Mouse (Mus musculus) MEL (cell line): ENCODE data around the gene Dgkb. TPM values are rescaled to one million over a fixed set of nuclear protein-coding genes. Genes with fewer than 3 reads are reported as not detected.

ENCODE experiments used
- DNase-seq: peaks from one replicate; pipeline ENCODE4 v3.0.0; 2011; ENCODE audit warnings: low read depth, low spot score
- H3K27ac ChIP-seq: 2 replicates; pipeline ENCODE4 v1.5.1; 2012; ENCODE audit warnings: low read depth, mild to moderate bottlenecking, control low read depth, low read length, moderate library complexity; ENCODE audit not compliant: control insufficient read depth
- H3K27me3 ChIP-seq, 2 experiments: fragments of 150-350 bp in 1 of 2; sonication (generic) in 1 of 2; 2 replicates each; pipeline ENCODE4 v1.6.1; 2012; ENCODE audit warnings: low read length in 2 of 2, mild to moderate bottlenecking in 2 of 2, improper control_type of control experiment in 1 of 2, moderate library complexity in 1 of 2; ENCODE audit not compliant: insufficient read depth in 2 of 2, control insufficient read depth in 1 of 2
- H3K36me3 ChIP-seq, 2 experiments: 2 replicates each; pipeline ENCODE4 v1.6.1; 2012 to 2014; ENCODE audit warnings: low read length in 2 of 2, improper control_type of control experiment in 1 of 2, inconsistent platforms in 1 of 2, mild to moderate bottlenecking in 1 of 2; ENCODE audit not compliant: insufficient read depth in 2 of 2, control insufficient read depth in 1 of 2
- H3K4me1 ChIP-seq, 2 experiments: fragments of 150-350 bp in 1 of 2; sonication (generic) in 1 of 2; 2 replicates each; pipeline ENCODE4 v1.6.1; 2012; ENCODE audit warnings: low read length in 2 of 2, improper control_type of control experiment in 1 of 2, mild to moderate bottlenecking in 1 of 2; ENCODE audit not compliant: insufficient read depth in 2 of 2, control insufficient read depth in 1 of 2
- H3K4me3 ChIP-seq, 2 experiments: fragments of 150-350 bp in 1 of 2; sonication (generic) in 1 of 2; 2 replicates each; pipeline ENCODE4 v1.5.1; 2012; ENCODE audit warnings: low read depth in 2 of 2, low read length in 2 of 2, mild to moderate bottlenecking in 2 of 2, moderate library complexity in 2 of 2, control low read depth in 1 of 2, improper control_type of control experiment in 1 of 2; ENCODE audit not compliant: control insufficient read depth in 1 of 2, insufficient read depth in 1 of 2
- H3K79me2 ChIP-seq: 2 replicates; pipeline ENCODE4 v1.6.1; 2012; ENCODE audit warnings: mild to moderate bottlenecking, low read length, moderate library complexity; ENCODE audit not compliant: control insufficient read depth, poor library complexity, insufficient read depth
- H3K9ac ChIP-seq: 2 replicates; pipeline ENCODE4 v1.6.1; 2012; ENCODE audit warnings: low read depth, mild to moderate bottlenecking, control low read depth, low read length, moderate library complexity; ENCODE audit not compliant: control insufficient read depth, poor library complexity, severe bottlenecking
- H3K9me3 ChIP-seq: fragments of 150-350 bp; sonication (generic); replicated peaks from 2 replicates; pipeline ENCODE4 v1.6.1; 2012; ENCODE audit warnings: mild to moderate bottlenecking, low read length, improper control_type of control experiment, moderate library complexity; ENCODE audit not compliant: insufficient read depth
- E2F4 ChIP-seq: IDR thresholded peaks from 2 replicates; pipeline ENCODE4 v1.6.1; 2011; ENCODE audit warnings: low read depth, low read length, improper control_type of control experiment, borderline replicate concordance
- ELF1 ChIP-seq: IDR thresholded peaks from 2 replicates; pipeline ENCODE4 v1.6.1; 2014; ENCODE audit warnings: low read depth, mild to moderate bottlenecking, inconsistent platforms, low read length, improper control_type of control experiment, moderate library complexity
- ETS1 ChIP-seq: IDR thresholded peaks from 2 replicates; pipeline ENCODE4 v1.6.1; 2012; ENCODE audit warnings: low read depth, mild to moderate bottlenecking, inconsistent platforms, low read length, improper control_type of control experiment, moderate library complexity
- HCFC1 ChIP-seq: IDR thresholded peaks from 2 replicates; pipeline ENCODE4 v1.6.1; 2012; ENCODE audit warnings: low read depth, mild to moderate bottlenecking, inconsistent platforms, low read length, improper control_type of control experiment, moderate library complexity
- JUND ChIP-seq: IDR thresholded peaks from 2 replicates; pipeline ENCODE4 v1.6.1; 2011; ENCODE audit warnings: low read depth, mild to moderate bottlenecking, improper control_type of control experiment, low read length
- KAT2A ChIP-seq: conservative IDR thresholded peaks from 2 replicates; pipeline ENCODE4 v1.6.1; 2012; ENCODE audit warnings: low read depth, low read length, improper control_type of control experiment, inconsistent platforms
- MEF2A ChIP-seq: IDR thresholded peaks from 2 replicates; pipeline ENCODE4 v1.6.1; 2014; ENCODE audit warnings: low read depth, mild to moderate bottlenecking, inconsistent platforms, low read length, improper control_type of control experiment; ENCODE audit not compliant: poor library complexity, insufficient replicate concordance, severe bottlenecking; ENCODE audit errors: extremely low read depth
- NELFE ChIP-seq: IDR thresholded peaks from 2 replicates; pipeline ENCODE4 v1.6.1; 2011; ENCODE audit warnings: low read depth, low read length, improper control_type of control experiment
- NRF1 ChIP-seq: IDR thresholded peaks from 2 replicates; pipeline ENCODE4 v1.6.1; 2014; ENCODE audit warnings: low read depth, mild to moderate bottlenecking, inconsistent platforms, low read length, improper control_type of control experiment, moderate library complexity; ENCODE audit not compliant: poor library complexity, insufficient read depth, severe bottlenecking
- POLR2A ChIP-seq, 2 experiments: IDR thresholded peaks; 2 replicates each; pipeline ENCODE4 v1.6.1; 2011 to 2012; ENCODE audit warnings: low read length in 2 of 2, mild to moderate bottlenecking in 2 of 2, control low read depth in 1 of 2, improper control_type of control experiment in 1 of 2, low read depth in 1 of 2, moderate library complexity in 1 of 2; ENCODE audit not compliant: control insufficient read depth in 1 of 2, insufficient read depth in 1 of 2, poor library complexity in 1 of 2
- POLR2AphosphoS5 ChIP-seq: IDR thresholded peaks from 2 replicates; pipeline ENCODE4 v1.6.1; 2012; ENCODE audit warnings: low read depth, borderline replicate concordance, mild to moderate bottlenecking, inconsistent platforms, low read length, moderate library complexity, mixed read lengths
- TAL1 ChIP-seq: IDR thresholded peaks from 2 replicates; pipeline ENCODE4 v1.6.1; 2012; ENCODE audit warnings: mild to moderate bottlenecking, inconsistent platforms, low read length, moderate library complexity, mixed read lengths
- TBP ChIP-seq: IDR thresholded peaks from 2 replicates; pipeline ENCODE4 v1.8.0; 2011; ENCODE audit warnings: low read depth, low read length, improper control_type of control experiment
- UBTF ChIP-seq: IDR thresholded peaks from 2 replicates; pipeline ENCODE4 v1.6.1; 2012; ENCODE audit warnings: low read depth, mild to moderate bottlenecking, inconsistent platforms, low read length, improper control_type of control experiment, moderate library complexity, borderline replicate concordance; ENCODE audit not compliant: insufficient read depth
- polyA plus RNA-seq, 2 experiments: library from polyadenylated mRNA; stranded (reverse) in 1 of 2; unstranded in 1 of 2; fragments of >175 nt in 1 of 2; fragments of >200 nt in 1 of 2; gene quantifications; 2 replicates each; pipeline versions ENCODE4 v1.2.1 to v1.2.4; 2012; ENCODE audit warnings: low replicate concordance in 2 of 2, low read depth in 1 of 2; ENCODE audit not compliant: insufficient read length in 2 of 2, insufficient read depth in 1 of 2, missing spikeins in 1 of 2
- total RNA-seq: library from RNA; depleted of rRNA; stranded (reverse); fragments of 300-350 nt; gene quantifications from 2 replicates; pipeline ENCODE4 v1.2.3, GENCODE M21; 2012

The Dgkb gene
- total and polyA plus RNA-seq, 3 experiments: not detected

DNA sequence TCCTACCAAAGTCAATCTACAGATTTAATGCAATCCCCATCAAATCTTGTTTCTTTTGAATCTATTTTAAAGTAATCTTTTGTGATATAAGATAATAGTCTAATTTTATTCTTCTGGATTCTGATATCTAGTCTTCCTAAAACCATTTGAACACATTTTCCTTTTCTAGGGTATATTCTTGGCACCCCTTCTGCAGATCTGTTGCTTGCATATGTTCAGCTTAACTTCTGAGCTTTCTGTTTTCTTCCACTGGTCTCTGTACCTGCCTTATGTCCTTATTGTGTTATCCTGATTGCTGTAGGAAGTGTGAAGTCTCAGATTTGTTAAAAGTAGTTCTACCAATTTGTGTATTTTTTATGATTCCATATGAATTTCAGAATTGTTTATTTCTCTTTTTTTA, 451.3 kb downstream of the Dgkb start:
- H3K9me3 ChIP-seq: no peaks in the 10 kb centered on the region
- H3K27ac ChIP-seq: no peak overlapping the region
- no peaks in the 10 kb centered on the region for H3K27me3 ChIP-seq
- no peak overlapping the region for H3K9ac ChIP-seq
- H3K79me2 ChIP-seq: no peaks in the 10 kb centered on the region
- DNase-seq: no peak
- no peak overlapping the region for H3K4me3 ChIP-seq
- no peak for TF ChIP-seq KAT2A
- TF ChIP-seq NELFE: no peak
- H3K4me1 ChIP-seq: no peaks in the 10 kb centered on the region
- no peaks in the 10 kb centered on the region for H3K36me3 ChIP-seq

DNA sequence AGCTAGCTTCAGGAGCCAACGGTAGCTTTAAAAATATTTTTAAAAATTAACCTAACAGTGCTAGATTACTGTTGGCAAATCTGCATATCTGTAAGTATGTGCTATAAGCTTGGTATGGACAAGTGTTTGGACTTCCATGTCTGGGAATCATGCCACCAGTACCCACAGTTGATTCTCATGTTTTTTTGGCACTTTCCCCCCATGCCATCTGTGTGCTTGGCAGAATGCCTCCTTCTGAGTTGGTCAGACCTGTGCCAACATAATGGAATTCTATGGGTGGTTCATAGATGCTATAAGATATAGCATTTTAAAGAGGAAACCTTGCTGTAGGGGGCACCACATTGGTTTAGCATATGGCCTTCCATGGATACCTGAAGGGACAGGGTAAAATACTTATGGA, 484.0 kb downstream of the Dgkb start:
- Histone ChIP-seq H3K9me3 (no peaks in the 10 kb centered on the region), H3K79me2 (no peaks in the 10 kb centered on the region), H3K27ac (no peak overlapping the region), H3K9ac (no peak overlapping the region), H3K4me1 (no peaks in the 10 kb centered on the region), H3K27me3 (no peaks in the 10 kb centered on the region), H3K36me3 (no peaks in the 10 kb centered on the region), H3K4me3 (no peak overlapping the region)
- TF ChIP-seq TAL1: no peak
- no peak for TF ChIP-seq E2F4
- no peak for TF ChIP-seq NRF1
- TF ChIP-seq HCFC1: no peak
- TF ChIP-seq TBP: no peak
- no peak for TF ChIP-seq UBTF
- TF ChIP-seq ETS1: no peak
- no peak for TF ChIP-seq MEF2A
- no peak for TF ChIP-seq JUND
- TF ChIP-seq ELF1: no peak
- DNase-seq: no peak

DNA sequence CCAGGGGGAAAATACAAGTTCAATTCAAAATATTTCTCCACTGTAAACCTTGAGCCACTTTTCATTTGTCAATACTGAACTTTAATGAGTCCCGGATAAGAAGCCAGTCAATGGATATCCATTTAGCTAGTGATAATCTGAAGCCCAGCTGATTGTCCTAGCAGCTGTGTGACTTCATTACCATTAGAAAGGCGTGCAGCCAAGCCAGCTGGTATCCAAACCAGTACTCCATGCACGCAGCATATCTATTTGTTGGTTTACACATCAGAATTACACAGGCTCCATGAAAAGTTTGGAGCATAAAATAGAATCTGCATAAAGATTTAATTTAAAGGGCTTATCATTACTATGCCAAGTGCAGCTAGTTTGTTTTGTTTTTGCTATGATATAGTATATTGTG, 486.3 kb downstream of the Dgkb start:
- Histone ChIP-seq H3K4me3 (no peak overlapping the region), H3K36me3 (no peaks in the 10 kb centered on the region), H3K27me3 (no peaks in the 10 kb centered on the region), H3K79me2 (no peaks in the 10 kb centered on the region), H3K9me3 (no peaks in the 10 kb centered on the region), H3K4me1 (no peaks in the 10 kb centered on the region), H3K9ac (no peak overlapping the region), H3K27ac (no peak overlapping the region)
- DNase-seq: no peak
- TF ChIP-seq POLR2A (IDR thresholded peaks at IDR 0.05; ENCODE audit: control insufficient read depth in 1 of 2, insufficient read depth in 1 of 2, low read depth in 1 of 2, low read length in 2 of 2, poor library complexity in 1 of 2) (no peak), MEF2A (no peak), POLR2AphosphoS5 (no peak)
- TF ChIP-seq, all 39 proteins: peak for 0
